13 mouse cellular contexts compared by ENCODE assay signal in genomic region chr13:48660221-48660734, GRCm38 (mm10). TPM values are rescaled to one million over a fixed set of nuclear protein-coding genes. Genes with fewer than 3 reads are reported as not detected.
DNase-seq lines count a peak whose midpoint lies in the region; ATAC-seq lines count a peak whose summit lies in the region.
"Had no signal": no experiment of that assay in that cellular context is flagged by ENCODE, and none has a peak within 500 bp of the region (broad histone marks: within the 10 kb centered on the region; RNA-seq: fewer than 3 reads in every experiment).

No protein-coding gene starts in this region.

- no peaks in the 10 kb centered on the region for H3K36me3 ChIP-seq in hindbrain, embryonic 10.5 days
- H3K36me3 ChIP-seq in hindbrain, embryonic 14.5 days (replicated peaks; ENCODE audit: control insufficient read depth, insufficient read depth), result no peaks in the 10 kb centered on the region
- H3K36me3 ChIP-seq in midbrain, embryonic 11.5 days (ENCODE audit: control insufficient read depth, insufficient read depth, low read length), result no peaks in the 10 kb centered on the region
- no peaks in the 10 kb centered on the region for H3K36me3 ChIP-seq in midbrain, embryonic 16.5 days (ENCODE audit: control insufficient read depth, insufficient read depth, low read length)
- H3K36me3 ChIP-seq in embryonic facial prominence, embryonic 15.5 days, result no peaks in the 10 kb centered on the region
- no peaks in the 10 kb centered on the region for H3K36me3 ChIP-seq in limb, embryonic 15.5 days
- H3K36me3 ChIP-seq: neural tube, embryonic 13.5 days had no signal

- H3K4me3 ChIP-seq in hindbrain, embryonic 10.5 days, result peak overlapping the region; percentile 32; the same call in 1 of the 2 replicates
- no peak overlapping the region for H3K4me3 ChIP-seq in hindbrain, embryonic 14.5 days (replicated peaks; ENCODE audit: low read length)
- H3K4me3 ChIP-seq in midbrain, embryonic 11.5 days (ENCODE audit: low read depth, low read length), result no peak overlapping the region
- no peak overlapping the region for H3K4me3 ChIP-seq in midbrain, embryonic 16.5 days (ENCODE audit: low read depth, low read length)
- no peak overlapping the region for H3K4me3 ChIP-seq in embryonic facial prominence, embryonic 15.5 days (replicated peaks)
- peak overlapping the region; percentile 19 for H3K4me3 ChIP-seq in limb, embryonic 15.5 days
- H3K4me3 ChIP-seq: neural tube, embryonic 13.5 days had no signal

- 3% methylated on average over 11 of the region's 11 CpGs for WGBS in hindbrain, embryonic 10.5 days
- under 1% methylated on average over 11 of the region's 11 CpGs for WGBS in hindbrain, embryonic 14.5 days
- WGBS in midbrain, embryonic 11.5 days, result 5% methylated on average over 11 of the region's 11 CpGs
- WGBS in midbrain, embryonic 16.5 days, result 2% methylated on average over 11 of the region's 11 CpGs
- whole genome bisulfite sequencing in embryonic facial prominence, embryonic 15.5 days, result 3% methylated on average over 11 of the region's 11 CpGs
- 2% methylated on average over 11 of the region's 11 CpGs for WGBS in limb, embryonic 15.5 days

- no peak for DNase-seq in hindbrain, embryonic 10.5 days (ENCODE audit: low spot score)
- DNase-seq in hindbrain, embryonic 14.5 days (ENCODE audit: low spot score), result no peak
- peak; percentile 94 for DNase-seq in midbrain, embryonic 11.5 days (ENCODE audit: low spot score, missing footprints)
- DNase-seq in B cell, adult 2 months, result no peak
- DNase-seq: adrenal gland, adult 2 months; spleen, adult 18-20 months had no signal

- H3K9ac ChIP-seq in hindbrain, embryonic 14.5 days, result no peak overlapping the region
- no peak overlapping the region for H3K9ac ChIP-seq in midbrain, embryonic 11.5 days (ENCODE audit: low read length)
- H3K9ac ChIP-seq in midbrain, embryonic 16.5 days (ENCODE audit: low read depth, low read length), result no peak overlapping the region
- H3K9ac ChIP-seq in embryonic facial prominence, embryonic 15.5 days, result no peak overlapping the region
- no peak overlapping the region for H3K9ac ChIP-seq in limb, embryonic 15.5 days
- H3K9ac ChIP-seq: neural tube, embryonic 13.5 days had no signal

- H3K4me2 ChIP-seq in hindbrain, embryonic 14.5 days (replicated peaks), result no peak overlapping the region
- no peak overlapping the region for H3K4me2 ChIP-seq in midbrain, embryonic 11.5 days
- no peak overlapping the region for H3K4me2 ChIP-seq in midbrain, embryonic 16.5 days (ENCODE audit: low read length)
- peak overlapping the region; percentile 38; the same call in 1 of the 2 replicates for H3K4me2 ChIP-seq in embryonic facial prominence, embryonic 15.5 days (replicated peaks)
- H3K4me2 ChIP-seq in limb, embryonic 15.5 days, result no peak overlapping the region

- H3K4me1 ChIP-seq in hindbrain, embryonic 10.5 days (replicated peaks), result peaks cover 36% of the 10 kb centered on the region
- H3K4me1 ChIP-seq in hindbrain, embryonic 14.5 days (replicated peaks; ENCODE audit: control insufficient read depth, insufficient read depth, low read length), result peaks cover 8% of the 10 kb centered on the region; the same call in 1 of the 2 replicates
- peaks cover 11% of the 10 kb centered on the region for H3K4me1 ChIP-seq in midbrain, embryonic 11.5 days (ENCODE audit: control insufficient read depth, insufficient read depth, low read length)
- peaks cover 12% of the 10 kb centered on the region for H3K4me1 ChIP-seq in midbrain, embryonic 16.5 days (ENCODE audit: control insufficient read depth, insufficient read depth, low read length)
- peaks cover 48% of the 10 kb centered on the region for H3K4me1 ChIP-seq in embryonic facial prominence, embryonic 15.5 days
- peaks cover 45% of the 10 kb centered on the region for H3K4me1 ChIP-seq in limb, embryonic 15.5 days

- H3K27me3 ChIP-seq in hindbrain, embryonic 10.5 days (ENCODE audit: insufficient read depth, poor library complexity, severe bottlenecking), result peaks cover 100% of the 10 kb centered on the region
- H3K27me3 ChIP-seq in hindbrain, embryonic 14.5 days (ENCODE audit: control insufficient read depth, insufficient read depth, low read length), result peaks cover 92% of the 10 kb centered on the region
- peaks cover 97% of the 10 kb centered on the region for H3K27me3 ChIP-seq in midbrain, embryonic 11.5 days (ENCODE audit: control insufficient read depth, insufficient read depth, low read length)
- H3K27me3 ChIP-seq in midbrain, embryonic 16.5 days (ENCODE audit: control insufficient read depth, insufficient read depth, low read depth, low read length), result peaks cover 63% of the 10 kb centered on the region
- peaks cover 94% of the 10 kb centered on the region for H3K27me3 ChIP-seq in embryonic facial prominence, embryonic 15.5 days
- peaks cover 97% of the 10 kb centered on the region for H3K27me3 ChIP-seq in limb, embryonic 15.5 days

- no peaks in the 10 kb centered on the region for H3K9me3 ChIP-seq in hindbrain, embryonic 10.5 days
- H3K9me3 ChIP-seq in hindbrain, embryonic 14.5 days (ENCODE audit: control insufficient read depth, low read length), result no peaks in the 10 kb centered on the region
- H3K9me3 ChIP-seq in midbrain, embryonic 11.5 days (ENCODE audit: control insufficient read depth, low read length), result no peaks in the 10 kb centered on the region
- no peaks in the 10 kb centered on the region for H3K9me3 ChIP-seq in midbrain, embryonic 16.5 days (replicated peaks; ENCODE audit: control insufficient read depth, low read length, poor library complexity, severe bottlenecking)
- H3K9me3 ChIP-seq in embryonic facial prominence, embryonic 15.5 days (replicated peaks), result no peaks in the 10 kb centered on the region
- no peaks in the 10 kb centered on the region for H3K9me3 ChIP-seq in limb, embryonic 15.5 days
- H3K9me3 ChIP-seq: neural tube, embryonic 13.5 days had no signal

- ATAC-seq in hindbrain, embryonic 14.5 days (ENCODE audit: low FRiP score), result no peak
- no peak for ATAC-seq in midbrain, embryonic 11.5 days (ENCODE audit: low FRiP score)
- ATAC-seq in midbrain, embryonic 16.5 days, result no peak
- ATAC-seq in embryonic facial prominence, embryonic 15.5 days (ENCODE audit: insufficient number of reproducible peaks, low FRiP score, low TSS enrichment, low read depth), result no peak
- ATAC-seq in limb, embryonic 15.5 days (ENCODE audit: insufficient number of reproducible peaks, low FRiP score, low TSS enrichment, low read depth), result no peak
- ATAC-seq in activated CD4-positive, CD25-positive, alpha-beta regulatory T cell, adult 4 months, result no peak

- H3K27ac ChIP-seq in hindbrain, embryonic 10.5 days, result no peak overlapping the region
- no peak overlapping the region for H3K27ac ChIP-seq in hindbrain, embryonic 14.5 days
- H3K27ac ChIP-seq in midbrain, embryonic 11.5 days (ENCODE audit: low read depth, low read length), result no peak overlapping the region
- H3K27ac ChIP-seq in midbrain, embryonic 16.5 days (ENCODE audit: low read length), result no peak overlapping the region
- H3K27ac ChIP-seq in embryonic facial prominence, embryonic 15.5 days (replicated peaks), result no peak overlapping the region
- no peak overlapping the region for H3K27ac ChIP-seq in limb, embryonic 15.5 days
- H3K27ac ChIP-seq: kidney, postnatal 0 days; neural tube, embryonic 13.5 days had no signal

RNA-seq across cellular contexts. Expression of gene Barx1, which starts 2.5 kb away (rescaled TPM):
- 2.9 TPM in 2 replicates for polyA plus RNA-seq in hindbrain, embryonic 10.5 days (2016; fragmentation: Nextera tagmentation; extraction: Ambion mirVana)
- not detected in 2 replicates for polyA plus RNA-seq in hindbrain, embryonic 14.5 days (2014; fragmentation: Nextera tagmentation; extraction: Ambion mirVana)
- polyA plus RNA-seq in midbrain, embryonic 11.5 days (2014; fragmentation: Nextera tagmentation; extraction: Ambion mirVana), result 0.19 and 0.46 TPM in 2 replicates
- not detected in 2 replicates for polyA plus RNA-seq in midbrain, embryonic 16.5 days (2015; fragmentation: Nextera tagmentation; extraction: Ambion mirVana)
- polyA plus RNA-seq in embryonic facial prominence, embryonic 15.5 days (2015; fragmentation: Nextera tagmentation; extraction: Ambion mirVana), result 17.7 and 18.8 TPM in 2 replicates
- 3.9 and 4.3 TPM in 2 replicates for polyA plus RNA-seq in limb, embryonic 15.5 days (2015; fragmentation: Nextera tagmentation; extraction: Ambion mirVana)
- not detected for polyA plus RNA-seq in activated CD4-positive, CD25-positive, alpha-beta regulatory T cell, adult 4 months (2017; shearing (Covaris generic))
- polyA plus RNA-seq: adrenal gland, adult 2 months; kidney, postnatal 0 days; urinary bladder, adult 2 months had no signal

RNA-seq across cellular contexts. Expression of gene Ptpdc1, which starts 34.8 kb away (rescaled TPM):
- 7.6 and 9.6 TPM in 2 replicates for polyA plus RNA-seq in hindbrain, embryonic 10.5 days (2016; fragmentation: Nextera tagmentation; extraction: Ambion mirVana)
- polyA plus RNA-seq in hindbrain, embryonic 14.5 days (2014; fragmentation: Nextera tagmentation; extraction: Ambion mirVana), result 21.6 and 21.7 TPM in 2 replicates
- polyA plus RNA-seq in midbrain, embryonic 11.5 days (2014; fragmentation: Nextera tagmentation; extraction: Ambion mirVana), result 17.2 and 17.8 TPM in 2 replicates
- polyA plus RNA-seq in midbrain, embryonic 16.5 days (2015; fragmentation: Nextera tagmentation; extraction: Ambion mirVana), result 18.8 and 20.3 TPM in 2 replicates
- 16.4 and 18.2 TPM in 2 replicates for polyA plus RNA-seq in embryonic facial prominence, embryonic 15.5 days (2015; fragmentation: Nextera tagmentation; extraction: Ambion mirVana)
- 12.5 and 14.5 TPM in 2 replicates for polyA plus RNA-seq in limb, embryonic 15.5 days (2015; fragmentation: Nextera tagmentation; extraction: Ambion mirVana)
- under 1 TPM; 0.22 to 0.50 TPM for polyA plus RNA-seq in activated CD4-positive, CD25-positive, alpha-beta regulatory T cell, adult 4 months (2017; shearing (Covaris generic))

Comparison
In these comparisons a context has a peak if more than half of its experiments do, and no peak if none do; other contexts are left out.
1. H3K4me3 ChIP-seq: peak in hindbrain, embryonic 10.5 days (single experiment) and limb, embryonic 15.5 days (single experiment); none in hindbrain, embryonic 14.5 days (single experiment), midbrain, embryonic 11.5 days (single experiment), midbrain, embryonic 16.5 days (single experiment) and embryonic facial prominence, embryonic 15.5 days (single experiment).